ENCODE assay signal across 17 mouse cellular contexts in genomic region chr5:149692548-149692947, GRCm38 (mm10). TPM values are rescaled to one million over a fixed set of nuclear protein-coding genes. Genes with fewer than 3 reads are reported as not detected.
DNase-seq lines count a peak whose midpoint lies in the region; ATAC-seq and TF ChIP-seq lines count a peak whose summit lies in the region.
"Had no signal": no experiment of that assay in that cellular context is flagged by ENCODE, and none has a peak within 500 bp of the region (broad histone marks: within the 10 kb centered on the region; RNA-seq: fewer than 3 reads in every experiment).

No protein-coding gene starts in this region.

- no peak overlapping the region for H3K4me2 ChIP-seq in liver, embryonic 12.5 days
- H3K4me2 ChIP-seq: embryonic facial prominence, embryonic 12.5 days; forebrain, embryonic 13.5 days; heart, embryonic 15.5 days; liver, embryonic 13.5 days had no signal

- H3K9ac ChIP-seq in liver, embryonic 12.5 days = no peak overlapping the region
- H3K9ac ChIP-seq: embryonic facial prominence, embryonic 12.5 days; forebrain, embryonic 13.5 days; heart, embryonic 15.5 days; liver, embryonic 13.5 days had no signal

- peak; percentile 58 for TF ChIP-seq CTCF in left cerebral cortex, adult 2 months (IDR thresholded peaks at IDR 0.05)

- ATAC-seq in liver, embryonic 12.5 days = no peak
- ATAC-seq: forebrain, embryonic 13.5 days; inflammation-experienced regulatory T-cells, adult 6 months had no signal

- peak overlapping the region; percentile 19; the same call in 1 of the 2 replicates for H3K4me3 ChIP-seq in left cerebral cortex, adult 2 months
- H3K4me3 ChIP-seq in liver, embryonic 12.5 days = no peak overlapping the region
- H3K4me3 ChIP-seq: embryonic facial prominence, embryonic 12.5 days; forebrain, embryonic 13.5 days; heart, embryonic 15.5 days; liver, embryonic 13.5 days had no signal

- 0 out of 2 replicates have a peak, but pooled peaks cover 12% of the 10 kb centered on the region for H3K4me1 ChIP-seq in liver, embryonic 12.5 days
- H3K4me1 ChIP-seq: embryonic facial prominence, embryonic 12.5 days; forebrain, embryonic 13.5 days; heart, embryonic 15.5 days had no signal

- peaks cover 12% of the 10 kb centered on the region for H3K36me3 ChIP-seq in liver, embryonic 12.5 days
- H3K36me3 ChIP-seq: embryonic facial prominence, embryonic 12.5 days; heart, embryonic 15.5 days had no signal

- intact Hi-C loops in left cerebral cortex, adult 2 months (cut with DNase I) = no loop called here

- WGBS in liver, embryonic 12.5 days (ENCODE audit: insufficient replicate concordance) = 70% methylated on average over 11 of the region's 11 CpGs

- DNase-seq in adrenal gland, postnatal 14 days = peak; percentile 32
- DNase-seq in adrenal gland, postnatal 10 days = no peak
- DNase-seq in left cerebral cortex, adult 2 months (ENCODE audit: extremely low spot score in 1 of 2, low spot score in 2 of 2) = peak in 1 of 2 experiments; percentile 70
- no peak for DNase-seq in left cerebral cortex, adult 11 months (ENCODE audit: low spot score)
- DNase-seq in brain, adult 2 months (ENCODE audit: low read depth, low spot score) = peak; percentile 80
- DNase-seq in right cerebral cortex, postnatal 14 days = peak; percentile 78
- no peak for DNase-seq in kidney, adult 11 months
- DNase-seq: cerebellum, adult 9-11 months; gastrocnemius, postnatal 36 days; liver, embryonic 13.5 days; lung, postnatal 4 days; midbrain, embryonic 14.5 days had no signal

- H3K27ac ChIP-seq in left cerebral cortex, adult 2 months = peak overlapping the region; percentile 58; the same call in 1 of the 2 replicates
- H3K27ac ChIP-seq in liver, embryonic 12.5 days = no peak overlapping the region
- H3K27ac ChIP-seq: embryonic facial prominence, embryonic 12.5 days; forebrain, embryonic 13.5 days; heart, embryonic 15.5 days; liver, embryonic 13.5 days had no signal

- no peaks in the 10 kb centered on the region for H3K27me3 ChIP-seq in liver, embryonic 12.5 days (replicated peaks)
- H3K27me3 ChIP-seq: embryonic facial prominence, embryonic 12.5 days; forebrain, embryonic 13.5 days; heart, embryonic 15.5 days; liver, embryonic 13.5 days had no signal

- 0 out of 2 replicates have a peak, but pooled peaks cover 9% of the 10 kb centered on the region for H3K9me3 ChIP-seq in liver, embryonic 12.5 days (replicated peaks)
- H3K9me3 ChIP-seq: forebrain, embryonic 13.5 days; heart, embryonic 15.5 days; liver, embryonic 13.5 days had no signal

RNA-seq across cellular contexts. Expression of gene B3glct, which starts 14.5 kb away (rescaled TPM):
- 20.5 and 22.9 TPM in 2 replicates for total RNA-seq in adrenal gland, postnatal 14 days (2021)
- total RNA-seq in adrenal gland, postnatal 10 days (2021) = 10 to 100 TPM; 16.6 to 18.1 TPM
- 10 to 100 TPM; 14.0 to 15.1 TPM for total RNA-seq in left cerebral cortex, adult 2 months (2021)
- 7.5 and 8.4 TPM in 2 replicates for polyA plus RNA-seq in liver, embryonic 12.5 days (2016; fragmentation: Nextera tagmentation; extraction: Ambion mirVana)

RNA-seq across cellular contexts. Expression of gene Hsph1, which starts 56.4 kb away (rescaled TPM):
- total RNA-seq in adrenal gland, postnatal 14 days (2021) = 62.0 and 113 TPM in 2 replicates
- 10 to 100 TPM; 30.1 to 35.3 TPM for total RNA-seq in adrenal gland, postnatal 10 days (2021)
- 100 to 1,000 TPM; 373 to 381 TPM for total RNA-seq in left cerebral cortex, adult 2 months (2021)
- 69.5 and 76.4 TPM in 2 replicates for polyA plus RNA-seq in liver, embryonic 12.5 days (2016; fragmentation: Nextera tagmentation; extraction: Ambion mirVana)

Comparison
In these comparisons a context has a peak if more than half of its experiments do, and no peak if none do; other contexts are left out.
1. DNase-seq: peak in adrenal gland, postnatal 14 days (single experiment), brain, adult 2 months (single experiment) and right cerebral cortex, postnatal 14 days (single experiment); none in adrenal gland, postnatal 10 days (single experiment), left cerebral cortex, adult 11 months (single experiment) and kidney, adult 11 months (single experiment).